Mouse (Mus musculus) forebrain, embryonic 14.5 days (tissue): ENCODE measurements around the gene Slc25a33. TPM values are rescaled to one million over a fixed set of nuclear protein-coding genes. Genes with fewer than 3 reads are reported as not detected.
A peak's percentile ranks its signal among the peaks of the same experiment; 100 is the strongest.

ENCODE experiments used
- ATAC-seq: fragments of 200-750 bp; cut with Nextera tagmentation; 2 replicates; pipeline ENCODE4 v1.8.0; 2017; ENCODE audit warnings: mild to moderate bottlenecking, moderate library complexity
- DNase-seq: peaks from one replicate; pipeline ENCODE4 v3.0.0-alpha.2; 2015; ENCODE audit warnings: low spot score
- H3K27ac ChIP-seq: fragments of 300-500 bp; sonication (generic); 2 replicates; pipeline ENCODE4 v1.5.1; 2014; ENCODE audit warnings: low read depth, mild to moderate bottlenecking, control low read depth, low read length, moderate library complexity
- H3K27me3 ChIP-seq: fragments of 300-500 bp; sonication (generic); replicated peaks from 2 replicates; pipeline ENCODE4 v1.6.1; 2014; ENCODE audit warnings: low read length, control low read depth, mixed read lengths; ENCODE audit not compliant: control insufficient read depth, insufficient read depth
- H3K36me3 ChIP-seq: fragments of 300-500 bp; sonication (generic); 2 replicates; pipeline ENCODE4 v1.6.1; 2014; ENCODE audit warnings: low read length, control low read depth; ENCODE audit not compliant: control insufficient read depth, insufficient read depth
- H3K4me1 ChIP-seq: fragments of 300-500 bp; sonication (generic); 2 replicates; pipeline ENCODE4 v1.6.1; 2014; ENCODE audit warnings: antibody characterized with exemption, low read length, control low read depth; ENCODE audit not compliant: control insufficient read depth, insufficient read depth
- H3K4me2 ChIP-seq: fragments of 300-500 bp; sonication (generic); 2 replicates; pipeline ENCODE4 v1.6.1; 2014; ENCODE audit warnings: mild to moderate bottlenecking, control low read depth, low read length
- H3K4me3 ChIP-seq: fragments of 300-500 bp; sonication (generic); 2 replicates; pipeline ENCODE4 v1.5.1; 2014; ENCODE audit warnings: low read depth, low read length, control low read depth
- H3K9ac ChIP-seq: fragments of 300-500 bp; sonication (generic); 2 replicates; pipeline ENCODE4 v1.6.1; 2014; ENCODE audit warnings: mild to moderate bottlenecking, low read length, control low read depth, moderate library complexity
- H3K9me3 ChIP-seq: fragments of 300-500 bp; sonication (generic); replicated peaks from 2 replicates; pipeline ENCODE4 v1.6.1; 2016; ENCODE audit warnings: low read length, control low read depth, mixed read lengths; ENCODE audit not compliant: control insufficient read depth
- WGBS: fragments of 180-500 bp; shearing (Covaris S2); extraction: QIAGEN DNeasy Blood & Tissue Kit; methylation state at CpG from one replicate; pipeline ENCODE4 v1.1.7; 2014; 5-methylcytosine and 5-hydroxymethylcytosine counted together
- polyA plus RNA-seq: library from polyadenylated mRNA; unstranded; fragments of >200 nt; fragmentation: Nextera tagmentation; extraction: Ambion mirVana; gene quantifications from 2 replicates; pipeline ENCODE4 v1.2.1, GENCODE M21; 2014

Gene Slc25a33
- polyA plus RNA-seq, 1 experiment from 2014 or later, result 20.4 TPM

- no peak overlapping the region for H3K4me3 ChIP-seq
- no peaks in the 10 kb centered on the region for H3K27me3 ChIP-seq
- no peaks in the 10 kb centered on the region for H3K4me1 ChIP-seq
- no peak for DNase-seq
- H3K4me2 ChIP-seq, result no peak overlapping the region
- H3K9ac ChIP-seq, result no peak overlapping the region
- no peak overlapping the region for H3K27ac ChIP-seq
- peaks cover 85% of the 10 kb centered on the region for H3K36me3 ChIP-seq
- no peaks in the 10 kb centered on the region for H3K9me3 ChIP-seq
- 87% methylated on average over 8 of the region's 8 CpGs for WGBS
- ATAC-seq, result no peak
These were observed 52.9 kb downstream of the Slc25a33 start for GRCm38 (mm10) chr4:149721163-149721562.

- no peak overlapping the region for H3K4me2 ChIP-seq
- H3K4me1 ChIP-seq, result no peaks in the 10 kb centered on the region
- H3K27ac ChIP-seq, result no peak overlapping the region
- DNase-seq (peak; percentile 45), ATAC-seq (no peak)
- H3K9me3 ChIP-seq, result no peaks in the 10 kb centered on the region
- H3K36me3 ChIP-seq, result peaks cover 86% of the 10 kb centered on the region
- WGBS, result 81% methylated on average over 6 of the region's 6 CpGs
- no peak overlapping the region for H3K4me3 ChIP-seq
- no peak overlapping the region for H3K9ac ChIP-seq
- H3K27me3 ChIP-seq, result no peaks in the 10 kb centered on the region
These were observed 54.4 kb downstream of the Slc25a33 start for GRCm38 (mm10) chr4:149719686-149720085.

- no peak for DNase-seq
- no peak overlapping the region for H3K4me3 ChIP-seq
- WGBS, result 83% methylated on average over 3 of the region's 3 CpGs
- no peaks in the 10 kb centered on the region for H3K4me1 ChIP-seq
- no peaks in the 10 kb centered on the region for H3K27me3 ChIP-seq
- H3K9ac ChIP-seq, result no peak overlapping the region
- H3K36me3 ChIP-seq, result peaks cover 47% of the 10 kb centered on the region
- no peak overlapping the region for H3K27ac ChIP-seq
- no peaks in the 10 kb centered on the region for H3K9me3 ChIP-seq
- H3K4me2 ChIP-seq, result no peak overlapping the region
- no peak for ATAC-seq
These were observed 59.5 kb downstream of the Slc25a33 start for GRCm38 (mm10) chr4:149714542-149714941.

- H3K4me1 ChIP-seq, result no peaks in the 10 kb centered on the region
- no peak overlapping the region for H3K9ac ChIP-seq
- H3K36me3 ChIP-seq, result peaks cover 22% of the 10 kb centered on the region
- H3K4me3 ChIP-seq, result no peak overlapping the region
- no peak overlapping the region for H3K4me2 ChIP-seq
- 19% methylated on average over 7 of the region's 7 CpGs for WGBS
- no peak for ATAC-seq
- DNase-seq, result peak; percentile 40
- H3K9me3 ChIP-seq, result no peaks in the 10 kb centered on the region
- no peaks in the 10 kb centered on the region for H3K27me3 ChIP-seq
- no peak overlapping the region for H3K27ac ChIP-seq
These were observed 62.1 kb downstream of the Slc25a33 start for GRCm38 (mm10) chr4:149711955-149712354.

- H3K9me3 ChIP-seq, result no peaks in the 10 kb centered on the region
- H3K4me2 ChIP-seq, result no peak overlapping the region
- H3K9ac ChIP-seq, result no peak overlapping the region
- H3K36me3 ChIP-seq, result peaks cover 17% of the 10 kb centered on the region
- 95% methylated on average over 5 of the region's 5 CpGs for WGBS
- H3K4me3 ChIP-seq, result no peak overlapping the region
- DNase-seq (no peak), ATAC-seq (no peak)
- H3K4me1 ChIP-seq, result no peaks in the 10 kb centered on the region
- H3K27ac ChIP-seq, result no peak overlapping the region
- H3K27me3 ChIP-seq, result no peaks in the 10 kb centered on the region
These were observed 62.6 kb downstream of the Slc25a33 start for GRCm38 (mm10) chr4:149711485-149711884.

GRCm38 (mm10) chr4:149710510-149710909 is 63.6 kb downstream of the Slc25a33 start:
- peak; percentile 58 for DNase-seq
- no peaks in the 10 kb centered on the region for H3K9me3 ChIP-seq
- H3K4me2 ChIP-seq, result no peak overlapping the region
- H3K27ac ChIP-seq, result no peak overlapping the region
- H3K4me1 ChIP-seq, result no peaks in the 10 kb centered on the region
- ATAC-seq, result peak; percentile 58
- H3K27me3 ChIP-seq, result no peaks in the 10 kb centered on the region
- no peak overlapping the region for H3K9ac ChIP-seq
- peaks cover 8% of the 10 kb centered on the region; the same call in 1 of the 2 replicates for H3K36me3 ChIP-seq
- 19% methylated on average over 5 of the region's 5 CpGs for WGBS
- H3K4me3 ChIP-seq, result no peak overlapping the region

- WGBS, result 90% methylated on average over 8 of the region's 8 CpGs
- Histone ChIP-seq H3K36me3 (no peaks in the 10 kb centered on the region), H3K9me3 (no peaks in the 10 kb centered on the region), H3K27ac (no peak overlapping the region), H3K4me1 (no peaks in the 10 kb centered on the region), H3K4me2 (no peak overlapping the region), H3K9ac (no peak overlapping the region), H3K4me3 (no peak overlapping the region), H3K27me3 (no peaks in the 10 kb centered on the region)
- ATAC-seq (no peak), DNase-seq (no peak)
These were observed 68.1 kb downstream of the Slc25a33 start for GRCm38 (mm10) chr4:149705941-149706340.

- Histone ChIP-seq H3K27ac (no peak overlapping the region), H3K9ac (no peak overlapping the region), H3K4me3 (no peak overlapping the region), H3K4me2 (no peak overlapping the region), H3K36me3 (no peaks in the 10 kb centered on the region), H3K4me1 (no peaks in the 10 kb centered on the region), H3K27me3 (no peaks in the 10 kb centered on the region), H3K9me3 (no peaks in the 10 kb centered on the region)
- WGBS, result 81% methylated on average over 7 of the region's 7 CpGs
- ATAC-seq (no peak), DNase-seq (no peak)
These were observed 68.8 kb downstream of the Slc25a33 start for GRCm38 (mm10) chr4:149705298-149705697.

GRCm38 (mm10) chr4:149702210-149702979 is 71.7 kb downstream of the Slc25a33 start, which contains the start of gene Pik3cd:
Gene Pik3cd, minus strand, starts transcription at chr4:149702571.
- peaks cover 5% of the 10 kb centered on the region; the same call in 1 of the 2 replicates for H3K4me1 ChIP-seq
- 0 out of 2 replicates have a peak, but pooled peaks cover 6% of the 10 kb centered on the region for H3K27me3 ChIP-seq
- no peak within 1 kb of the TSS for H3K4me3 ChIP-seq
- H3K36me3 ChIP-seq, result no peaks in the 10 kb centered on the region
- H3K9ac ChIP-seq, result no peak within 1 kb of the TSS
- H3K9me3 ChIP-seq, result no peaks in the 10 kb centered on the region
- ATAC-seq, result no peak
- no peak within 1 kb of the TSS for H3K27ac ChIP-seq
- 77% methylated on average over 19 of the region's 19 CpGs for WGBS
- no peak for DNase-seq
- H3K4me2 ChIP-seq, result no peak within 1 kb of the TSS
